Mouse (Mus musculus) small intestine, adult 2 months (tissue): ENCODE measurements at regions not wholly inside any gene's neighbourhood (a gene's known extent, or its start where the extent isn't known, plus 50 kb on each side); places are given as distances from the start of the nearest gene placed in this dataset.

Experiments used
- CTCF ChIP-seq: fragments of 200-500 bp; IDR thresholded peaks from 2 replicates; pipeline ENCODE4 v1.5.1; 2012; ENCODE audit warnings: low read depth, mild to moderate bottlenecking, control low read depth, inconsistent platforms, low read length, moderate library complexity, mixed read lengths; ENCODE audit not compliant: insufficient replicate concordance, insufficient read length; ENCODE audit errors: extremely low read depth
- POLR2A ChIP-seq: fragments of 200-500 bp; IDR thresholded peaks from 2 replicates; pipeline ENCODE4 v1.6.1; 2012; ENCODE audit warnings: low read depth, mild to moderate bottlenecking, control low read depth, inconsistent platforms, low read length, moderate library complexity

DNA sequence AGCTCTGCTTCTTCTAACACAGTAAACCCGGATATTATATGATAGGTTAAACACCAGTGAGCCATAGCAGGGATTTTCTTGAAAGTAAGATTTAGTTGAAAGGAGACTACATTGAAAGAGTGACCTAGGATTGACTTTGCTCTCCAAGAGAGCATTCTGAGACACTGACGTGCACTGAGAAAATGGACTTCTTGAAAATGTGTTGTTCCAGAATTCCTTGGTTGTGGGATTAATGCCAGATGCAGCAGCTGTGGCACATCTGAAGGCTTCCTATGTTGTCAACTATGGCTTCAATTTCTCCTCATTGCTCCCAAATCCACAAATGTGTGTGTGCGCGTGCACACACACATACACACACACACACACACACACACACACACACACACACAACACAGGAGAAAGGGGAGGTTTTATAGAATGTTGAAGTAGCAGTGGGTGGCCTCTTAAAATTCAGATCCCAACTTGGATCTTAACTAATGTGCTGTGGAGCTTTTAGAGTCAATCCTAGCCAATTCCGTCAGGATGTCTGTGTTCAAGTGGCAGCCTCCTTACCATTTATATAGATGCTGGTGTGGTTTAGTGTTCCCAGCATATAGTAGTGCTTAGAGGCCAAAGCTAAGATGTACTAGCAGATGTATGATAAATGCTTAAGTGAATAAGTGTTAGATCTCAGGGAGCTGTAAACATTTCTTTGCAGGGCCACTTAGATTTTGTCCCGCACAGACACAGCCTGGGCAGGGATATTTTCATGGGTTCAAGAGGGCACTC is 346.5 kb downstream of the C1d start:
- TF ChIP-seq CTCF (no peak), POLR2A (no peak)
